Mouse (Mus musculus) limb, embryonic 12.5 days (tissue): ENCODE results near the gene 1110008L16Rik. TPM values are rescaled to one million over a fixed set of nuclear protein-coding genes. Genes with fewer than 3 reads are reported as not detected.
A peak's percentile ranks its signal among the peaks of the same experiment; 100 is the strongest.
"Not testable (repeated sequence)": the region's sequence is repeated elsewhere in the genome, so short reads cannot be mapped to it uniquely, and the experiment has no call there.

ENCODE experiments used
- ATAC-seq: fragments of 200-750 bp; cut with Nextera tagmentation; 2 replicates; pipeline ENCODE4 v1.8.0; 2017; ENCODE audit warnings: low read depth, moderate TSS enrichment; ENCODE audit not compliant: insufficient number of reproducible peaks, insufficient read depth, low FRiP score, low TSS enrichment
- H3K27ac ChIP-seq: fragments of 300-500 bp; sonication (generic); 2 replicates; pipeline ENCODE4 v1.5.1; 2016; ENCODE audit warnings: mild to moderate bottlenecking, moderate library complexity
- H3K27me3 ChIP-seq: fragments of 300-500 bp; sonication (generic); 2 replicates; pipeline ENCODE4 v1.6.1; 2016; ENCODE audit warnings: mild to moderate bottlenecking, moderate library complexity
- H3K36me3 ChIP-seq: fragments of 300-500 bp; sonication (generic); 2 replicates; pipeline ENCODE4 v1.6.1; 2016; ENCODE audit warnings: mild to moderate bottlenecking, moderate library complexity
- H3K4me1 ChIP-seq: fragments of 300-500 bp; sonication (generic); replicated peaks from 2 replicates; pipeline ENCODE4 v1.6.1; 2016
- H3K4me2 ChIP-seq: fragments of 300-500 bp; sonication (generic); 2 replicates; pipeline ENCODE4 v1.6.1; 2016; ENCODE audit warnings: mild to moderate bottlenecking, moderate library complexity
- H3K4me3 ChIP-seq: fragments of 300-500 bp; sonication (generic); replicated peaks from 2 replicates; pipeline ENCODE4 v1.5.1; 2016; ENCODE audit warnings: mild to moderate bottlenecking
- H3K9ac ChIP-seq: fragments of 300-500 bp; sonication (generic); replicated peaks from 2 replicates; pipeline ENCODE4 v1.6.1; 2016; ENCODE audit warnings: mild to moderate bottlenecking, moderate library complexity
- H3K9me3 ChIP-seq: fragments of 300-500 bp; sonication (generic); 2 replicates; pipeline ENCODE4 v1.6.1; 2016; ENCODE audit warnings: mild to moderate bottlenecking, moderate library complexity
- WGBS: fragments of 180-500 bp; shearing (Covaris S2); methylation state at CpG from one replicate; pipeline ENCODE4 v1.1.7; 2016; 5-methylcytosine and 5-hydroxymethylcytosine counted together
- polyA plus RNA-seq: library from polyadenylated mRNA; unstranded; fragments of >200 nt; fragmentation: Nextera tagmentation; extraction: Ambion mirVana; gene quantifications from 2 replicates; pipeline ENCODE4 v1.2.1, GENCODE M21; 2016

The 1110008L16Rik gene
- polyA plus RNA-seq, 1 experiment from 2014 or later, result 17.7 TPM

DNA sequence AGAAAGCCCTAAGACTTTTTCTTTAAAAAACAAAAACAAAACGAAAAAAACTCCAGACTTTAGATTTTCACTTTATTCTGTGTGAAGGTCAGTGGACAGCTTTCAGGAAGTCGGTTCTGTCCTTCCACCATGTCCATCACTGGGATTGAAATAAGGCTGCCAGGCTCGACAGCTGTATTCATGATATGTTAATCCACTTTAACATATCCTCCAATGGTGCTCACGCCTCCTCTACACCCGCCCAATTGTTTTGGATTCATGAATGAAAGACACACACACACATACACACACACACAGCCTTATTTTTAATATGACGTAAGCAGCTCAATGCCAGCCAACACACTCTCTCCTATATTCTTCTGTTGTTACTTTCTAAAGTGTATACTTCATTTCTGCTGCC, 8.2 kb downstream of the 1110008L16Rik start:
- Histone ChIP-seq H3K36me3 (peaks cover 29% of the 10 kb centered on the region), H3K4me1 (peaks cover 8% of the 10 kb centered on the region; the same call in 1 of the 2 replicates), H3K9ac (no peak overlapping the region), H3K9me3 (0 out of 2 replicates have a peak, but pooled peaks cover 3% of the 10 kb centered on the region), H3K4me2 (no peak overlapping the region), H3K27ac (no peak overlapping the region), H3K4me3 (no peak overlapping the region), H3K27me3 (no peaks in the 10 kb centered on the region)
- 86% methylated on average over 6 of the region's 6 CpGs for WGBS
- ATAC-seq, result no peak

DNA sequence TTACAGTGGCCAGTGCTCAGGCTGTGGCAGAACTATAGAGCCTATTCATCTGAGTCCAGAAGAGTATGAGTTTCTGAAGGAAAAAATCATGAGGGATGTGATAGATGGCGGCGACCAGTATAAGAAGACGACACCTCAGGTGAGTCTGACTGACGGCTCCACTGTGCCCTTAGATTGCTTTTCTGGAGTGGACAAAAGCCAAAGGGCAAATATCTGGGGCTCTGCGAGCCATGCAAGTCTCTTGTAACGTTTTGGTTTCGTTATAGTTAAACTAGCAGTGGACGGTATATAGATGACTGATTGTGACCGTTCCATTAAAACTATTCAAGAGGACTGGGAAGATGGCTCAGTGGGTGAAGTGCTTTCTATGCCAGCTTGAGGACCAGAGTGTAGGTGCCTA, 9.4 kb downstream of the 1110008L16Rik start:
- Histone ChIP-seq H3K4me2 (no peak overlapping the region), H3K9me3 (0 out of 2 replicates have a peak, but pooled peaks cover 3% of the 10 kb centered on the region), H3K9ac (no peak overlapping the region), H3K4me1 (peaks cover 5% of the 10 kb centered on the region; the same call in 1 of the 2 replicates), H3K4me3 (no peak overlapping the region), H3K27me3 (no peaks in the 10 kb centered on the region), H3K36me3 (peaks cover 32% of the 10 kb centered on the region), H3K27ac (no peak overlapping the region)
- WGBS, result 92% methylated on average over 9 of the region's 9 CpGs
- no peak for ATAC-seq

DNA sequence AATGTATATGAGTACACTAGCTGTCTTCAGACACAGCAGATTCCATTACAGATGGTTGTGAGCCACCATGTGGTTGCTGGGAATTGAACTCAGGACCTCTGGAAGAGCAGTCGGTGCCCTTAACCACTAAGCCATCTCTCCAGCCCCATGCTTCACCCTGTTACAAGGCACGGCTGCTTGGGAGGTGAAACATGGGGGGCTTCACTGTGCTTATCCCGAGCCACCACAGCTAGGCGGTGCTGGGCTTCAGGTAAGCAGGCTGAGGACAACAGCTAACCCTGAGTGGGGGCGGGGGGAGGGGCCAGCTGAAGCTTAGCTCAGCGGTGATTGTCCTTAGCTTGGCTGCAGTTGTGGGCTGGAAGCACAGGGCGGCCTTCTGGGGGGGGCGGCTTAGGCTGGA, 10.1 kb downstream of the 1110008L16Rik start:
- peak; percentile 47; the same call in 1 of the 2 replicates for ATAC-seq

DNA sequence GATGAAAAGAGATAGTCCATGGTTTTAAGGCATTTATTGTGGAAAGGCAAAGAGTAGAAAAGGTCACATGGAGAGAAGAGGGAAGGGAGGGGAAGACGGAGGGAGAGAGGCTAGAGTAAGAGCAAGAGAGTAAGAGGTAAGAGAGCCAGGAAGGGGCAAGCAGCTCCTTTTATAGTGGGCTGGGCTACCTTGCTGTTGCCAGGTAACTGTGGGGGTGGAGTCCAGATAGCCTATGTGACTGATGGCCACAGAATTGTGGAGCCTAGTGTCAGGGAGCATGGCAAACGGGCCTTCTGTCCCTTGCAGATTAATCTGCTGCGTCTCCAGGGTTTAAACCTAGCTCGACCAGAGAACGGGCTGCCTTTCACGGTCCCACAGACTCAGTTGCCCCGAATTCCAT, 12.5 kb downstream of the 1110008L16Rik start:
- 85% methylated on average over 7 of the region's 7 CpGs for WGBS
- no peak overlapping the region for H3K4me3 ChIP-seq

More for the DNA sequence above, 10.1 kb downstream of the 1110008L16Rik start:
- 75% methylated on average over 8 of the region's 8 CpGs for WGBS
- peaks cover 35% of the 10 kb centered on the region for H3K36me3 ChIP-seq
- H3K9me3 ChIP-seq, result 0 out of 2 replicates have a peak, but pooled peaks cover 3% of the 10 kb centered on the region
- no peak overlapping the region for H3K4me3 ChIP-seq
- no peak overlapping the region for H3K9ac ChIP-seq
- H3K27me3 ChIP-seq, result no peaks in the 10 kb centered on the region
- no peaks in the 10 kb centered on the region for H3K4me1 ChIP-seq
- H3K27ac ChIP-seq, result no peak overlapping the region
- H3K4me2 ChIP-seq, result no peak overlapping the region

DNA sequence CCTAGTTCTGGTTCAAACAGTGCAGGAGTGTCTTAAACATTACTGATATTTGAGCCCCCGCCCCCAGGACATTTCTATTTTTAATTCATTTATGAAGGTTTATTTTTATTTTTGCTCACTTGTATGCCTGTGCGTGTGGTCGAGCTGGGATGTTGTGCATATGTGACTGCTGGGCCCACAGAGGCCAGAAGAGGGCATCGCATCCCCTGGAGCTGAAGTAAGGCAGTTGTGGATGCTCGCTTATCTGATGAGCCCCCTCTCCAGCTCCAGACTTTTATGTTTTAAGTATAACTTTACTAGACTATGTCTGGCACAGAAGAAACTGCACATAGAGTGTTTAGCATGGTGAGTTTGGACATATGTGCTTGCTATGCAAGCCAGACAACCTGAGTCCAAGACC, 14.5 kb downstream of the 1110008L16Rik start:
- Histone ChIP-seq H3K4me1 (no peaks in the 10 kb centered on the region), H3K27ac (no peak overlapping the region), H3K4me2 (no peak overlapping the region), H3K27me3 (no peaks in the 10 kb centered on the region), H3K9ac (no peak overlapping the region), H3K36me3 (peaks cover 29% of the 10 kb centered on the region), H3K4me3 (no peak overlapping the region), H3K9me3 (no peaks in the 10 kb centered on the region)
- no peak for ATAC-seq
- WGBS, result 87% methylated on average over 5 of the region's 5 CpGs

More for the DNA sequence above, 12.5 kb downstream of the 1110008L16Rik start:
- no peaks in the 10 kb centered on the region for H3K4me1 ChIP-seq
- H3K4me2 ChIP-seq, result no peak overlapping the region
- H3K9ac ChIP-seq, result no peak overlapping the region
- H3K36me3 ChIP-seq, result peaks cover 29% of the 10 kb centered on the region
- no peaks in the 10 kb centered on the region for H3K27me3 ChIP-seq
- H3K27ac ChIP-seq, result no peak overlapping the region
- H3K9me3 ChIP-seq, result no peaks in the 10 kb centered on the region
- no peak for ATAC-seq

DNA sequence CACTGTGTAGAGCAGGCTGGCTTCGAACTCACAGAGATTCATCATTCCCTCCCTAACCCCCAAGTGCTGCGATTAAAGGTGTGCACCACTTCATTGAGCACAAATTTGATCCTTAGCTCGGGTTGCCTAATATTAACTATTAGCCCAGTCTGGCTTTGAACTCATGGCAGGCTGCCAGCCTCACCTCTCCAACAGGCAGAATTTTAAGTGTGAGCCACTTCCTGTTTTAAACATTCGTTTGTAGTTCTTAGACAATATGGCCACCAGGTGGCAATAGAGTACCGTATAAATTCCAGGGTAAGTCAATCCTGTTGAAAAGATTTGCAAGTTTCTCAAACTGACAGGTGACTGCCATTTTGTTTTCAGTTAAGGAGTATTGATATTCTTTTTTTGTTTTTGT, 15.8 kb downstream of the 1110008L16Rik start:
- Histone ChIP-seq H3K9ac (no peak overlapping the region), H3K27me3 (no peaks in the 10 kb centered on the region), H3K36me3 (peaks cover 17% of the 10 kb centered on the region), H3K4me2 (no peak overlapping the region), H3K27ac (no peak overlapping the region), H3K4me1 (no peaks in the 10 kb centered on the region), H3K4me3 (no peak overlapping the region), H3K9me3 (no peaks in the 10 kb centered on the region)
- no peak for ATAC-seq
- WGBS, result 42% methylated on average over 5 of the region's 5 CpGs

DNA sequence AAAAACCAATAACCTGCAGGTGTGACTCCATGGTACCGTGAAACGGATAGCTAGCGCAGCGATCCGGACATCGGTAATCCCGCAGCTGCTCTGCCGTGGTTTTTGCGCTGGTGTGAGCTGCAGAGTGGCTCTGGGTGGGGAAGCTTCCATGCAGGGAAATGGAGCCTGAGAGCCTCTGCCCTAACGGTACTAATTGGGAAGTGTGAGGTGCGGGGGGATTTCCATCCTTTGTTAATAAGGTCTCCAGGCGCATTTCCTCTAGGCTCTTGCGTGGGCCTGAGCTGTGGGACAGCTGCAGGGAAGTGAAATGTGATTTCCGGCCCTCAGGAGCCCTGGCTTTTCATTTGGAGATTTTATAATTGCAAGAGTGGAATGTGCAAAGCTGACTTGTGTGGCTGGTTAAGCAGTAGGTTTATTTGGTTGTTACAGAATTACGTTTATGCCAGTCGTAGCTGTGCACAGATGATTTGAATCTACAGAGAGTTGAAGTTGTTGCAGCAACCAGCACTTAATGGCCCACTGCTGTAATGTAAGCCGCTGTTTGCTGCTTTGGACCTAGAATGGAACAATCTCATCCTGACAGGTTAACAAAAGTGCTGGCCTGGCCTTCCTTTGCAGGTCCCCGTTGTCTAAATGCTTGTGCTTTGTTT, 22.4 kb downstream of the 1110008L16Rik start:
- H3K27ac ChIP-seq, result peak overlapping the region; percentile 92
- 37% methylated on average over 18 of the region's 18 CpGs for WGBS
- H3K4me2 ChIP-seq, result peak overlapping the region; percentile 21
- H3K9ac ChIP-seq, result no peak overlapping the region
- peaks cover 17% of the 10 kb centered on the region for H3K4me1 ChIP-seq
- H3K27me3 ChIP-seq, result no peaks in the 10 kb centered on the region
- H3K36me3 ChIP-seq, result peaks cover 4% of the 10 kb centered on the region
- no peak overlapping the region for H3K4me3 ChIP-seq
- ATAC-seq, result peak; percentile 81
- no peaks in the 10 kb centered on the region for H3K9me3 ChIP-seq

DNA sequence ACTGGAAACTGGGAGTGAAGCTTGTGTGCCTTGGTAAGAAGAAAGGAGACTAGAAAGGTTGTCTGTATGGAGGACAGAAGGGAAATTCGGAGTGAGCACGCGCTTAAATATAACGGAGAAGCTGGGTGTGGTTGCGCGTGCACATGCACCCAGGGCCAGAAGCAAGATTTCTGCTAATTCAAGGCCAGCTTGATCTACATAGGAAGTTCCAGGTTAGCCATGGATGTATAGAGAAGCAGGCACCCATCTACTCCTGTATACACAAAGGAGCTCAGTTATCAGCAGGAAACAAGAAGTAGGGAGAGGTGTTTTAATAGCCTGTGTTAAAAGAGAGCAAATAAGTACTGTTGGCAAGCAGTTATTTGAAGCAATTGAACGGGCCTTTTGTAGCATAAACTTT, 26.3 kb downstream of the 1110008L16Rik start:
- Histone ChIP-seq H3K4me3 (no peak overlapping the region), H3K27me3 (no peaks in the 10 kb centered on the region), H3K4me1 (peaks cover 17% of the 10 kb centered on the region), H3K4me2 (no peak overlapping the region), H3K27ac (no peak overlapping the region), H3K9me3 (no peaks in the 10 kb centered on the region), H3K9ac (no peak overlapping the region), H3K36me3 (peaks cover 9% of the 10 kb centered on the region; the same call in 1 of the 2 replicates)
- 91% methylated on average over 7 of the region's 7 CpGs for WGBS
- ATAC-seq, result no peak

DNA sequence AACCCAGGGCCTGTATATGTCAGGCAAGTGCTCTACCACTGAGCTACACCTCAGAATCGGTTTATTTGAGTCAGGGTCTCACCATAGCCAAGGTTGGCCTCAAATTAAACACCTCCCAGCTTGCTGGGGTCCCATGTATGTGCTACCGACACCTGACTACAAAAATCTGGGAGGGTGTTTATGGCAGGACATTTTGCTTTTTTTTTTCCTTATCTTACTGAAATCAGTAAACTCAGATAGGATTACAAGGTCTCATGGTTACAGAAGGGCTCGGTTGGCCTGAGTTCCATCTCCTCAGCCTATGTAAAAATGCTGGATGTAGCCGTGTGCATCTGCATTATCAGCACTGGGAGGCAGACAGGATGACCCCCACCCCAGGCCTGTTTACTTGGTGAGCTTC, 29.4 kb downstream of the 1110008L16Rik start:
- Histone ChIP-seq H3K4me3 (no peak overlapping the region), H3K4me2 (no peak overlapping the region), H3K27me3 (no peaks in the 10 kb centered on the region), H3K4me1 (peaks cover 5% of the 10 kb centered on the region), H3K9me3 (no peaks in the 10 kb centered on the region), H3K9ac (no peak overlapping the region), H3K27ac (no peak overlapping the region), H3K36me3 (peaks cover 12% of the 10 kb centered on the region; the same call in 1 of the 2 replicates)
- WGBS, result 87% methylated on average over 4 of the region's 4 CpGs
- ATAC-seq, result no peak

DNA sequence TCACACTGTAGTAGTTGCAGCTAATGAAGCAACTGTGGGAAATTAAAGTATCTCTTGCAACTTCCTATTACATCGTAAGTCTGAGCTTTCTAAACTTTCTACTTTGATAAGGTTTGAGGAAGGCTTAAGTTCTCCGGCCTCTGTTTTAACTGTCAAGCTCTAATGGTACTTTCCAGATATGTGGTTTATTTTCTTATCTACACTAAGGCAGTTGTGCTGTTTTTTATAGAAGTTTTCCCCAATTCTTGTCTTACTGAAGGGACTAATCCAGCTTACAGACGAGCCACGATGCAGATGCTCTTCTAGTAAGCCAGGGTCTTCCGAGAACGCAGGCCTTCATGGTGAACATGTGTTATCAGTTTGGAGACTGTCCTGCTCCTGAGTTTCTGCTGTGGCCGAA, 30.0 kb downstream of the 1110008L16Rik start:
- no peak overlapping the region for H3K27ac ChIP-seq
- no peak overlapping the region for H3K9ac ChIP-seq
- H3K4me2 ChIP-seq, result no peak overlapping the region
- H3K4me3 ChIP-seq, result no peak overlapping the region
- WGBS, result 89% methylated on average over 7 of the region's 7 CpGs
- no peak for ATAC-seq
- H3K36me3 ChIP-seq, result peaks cover 14% of the 10 kb centered on the region; the same call in 1 of the 2 replicates
- H3K4me1 ChIP-seq, result peaks cover 5% of the 10 kb centered on the region
- H3K27me3 ChIP-seq, result no peaks in the 10 kb centered on the region
- no peaks in the 10 kb centered on the region for H3K9me3 ChIP-seq

DNA sequence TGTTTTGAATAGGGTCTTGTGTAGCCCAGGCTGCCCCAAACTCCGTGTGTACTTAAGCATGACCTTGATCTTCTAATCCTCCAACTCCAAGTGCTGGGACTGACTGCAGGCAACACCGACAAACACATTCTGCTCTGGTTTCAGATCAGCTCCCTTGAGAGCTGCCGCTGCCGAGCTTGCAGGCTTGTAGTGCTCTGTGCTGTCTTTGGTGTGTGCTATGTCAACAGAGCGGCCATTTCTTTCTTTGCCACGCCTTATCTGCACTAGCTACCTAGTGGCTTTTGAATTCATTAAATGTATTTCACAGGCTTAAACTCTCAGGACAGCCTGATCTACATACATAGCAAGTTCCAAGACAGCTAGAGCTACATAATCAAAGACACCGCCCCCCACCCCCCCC, 34.3 kb downstream of the 1110008L16Rik start:
- WGBS, result 91% methylated on average over 7 of the region's 7 CpGs
- Histone ChIP-seq H3K4me2 (no peak overlapping the region), H3K4me3 (no peak overlapping the region), H3K9me3 (no peaks in the 10 kb centered on the region), H3K27me3 (no peaks in the 10 kb centered on the region), H3K36me3 (peaks cover 11% of the 10 kb centered on the region; the same call in 1 of the 2 replicates), H3K4me1 (no peaks in the 10 kb centered on the region), H3K9ac (no peak overlapping the region), H3K27ac (no peak overlapping the region)
- no peak for ATAC-seq

DNA sequence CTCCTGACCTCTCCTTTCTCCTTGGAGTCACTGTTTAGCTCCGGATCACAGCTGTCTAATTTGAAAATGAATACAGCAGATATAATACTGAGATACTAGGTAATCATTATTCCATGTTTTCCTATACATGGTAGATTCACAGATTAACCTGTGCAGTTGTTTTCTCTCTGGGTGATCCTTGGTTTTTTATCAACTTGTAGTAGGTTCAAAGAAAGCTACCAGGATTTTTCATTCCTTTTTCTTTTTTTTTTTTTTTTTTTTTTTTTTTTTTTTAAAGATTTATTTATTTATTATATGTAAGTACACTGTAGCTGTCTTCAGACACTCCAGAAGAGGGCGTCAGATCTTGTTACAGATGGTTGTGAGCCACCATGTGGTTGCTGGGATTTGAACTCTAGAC, 39.1 kb downstream of the 1110008L16Rik start:
- not testable (repeated sequence) for ATAC-seq, H3K27me3 ChIP-seq, H3K9ac ChIP-seq, H3K4me2 ChIP-seq, H3K4me1 ChIP-seq, H3K36me3 ChIP-seq, H3K4me3 ChIP-seq, H3K27ac ChIP-seq, H3K9me3 ChIP-seq
- 94% methylated on average over 1 of the region's 2 CpGs for WGBS
